In genomic region chr5:129584583-129585541, GRCm38 (mm10) we compare ENCODE assay signal across 8 mouse cellular contexts. TPM values are rescaled to one million over a fixed set of nuclear protein-coding genes. Genes with fewer than 3 reads are reported as not detected.
DNase-seq lines count a peak whose midpoint lies in the region; ATAC-seq and TF ChIP-seq lines count a peak whose summit lies in the region.

No protein-coding gene starts in this region.

- H3K4me1 ChIP-seq in kidney, adult 2 months (ENCODE audit: control insufficient read depth, insufficient read depth, low read length): no peaks in the 10 kb centered on the region
- H3K4me1 ChIP-seq in embryonic facial prominence, embryonic 10.5 days: peaks cover 34% of the 10 kb centered on the region
- peaks cover 41% of the 10 kb centered on the region for H3K4me1 ChIP-seq in hindbrain, embryonic 10.5 days (replicated peaks)
- peaks cover 33% of the 10 kb centered on the region for H3K4me1 ChIP-seq in liver, embryonic 13.5 days (replicated peaks)
- H3K4me1 ChIP-seq in neural tube, embryonic 14.5 days (ENCODE audit: control insufficient read depth, insufficient read depth, low read length): peaks cover 15% of the 10 kb centered on the region; the same call in 1 of the 2 replicates

- no peaks in the 10 kb centered on the region for H3K36me3 ChIP-seq in kidney, adult 2 months (ENCODE audit: control insufficient read depth, insufficient read depth, low read length)
- no peaks in the 10 kb centered on the region for H3K36me3 ChIP-seq in embryonic facial prominence, embryonic 10.5 days (replicated peaks)
- no peaks in the 10 kb centered on the region for H3K36me3 ChIP-seq in hindbrain, embryonic 10.5 days
- no peaks in the 10 kb centered on the region for H3K36me3 ChIP-seq in liver, embryonic 13.5 days
- no peaks in the 10 kb centered on the region for H3K36me3 ChIP-seq in neural tube, embryonic 14.5 days (ENCODE audit: control insufficient read depth, insufficient read depth, low read length)

- peak overlapping the region; percentile 65 for H3K9ac ChIP-seq in liver, embryonic 13.5 days
- H3K9ac ChIP-seq in neural tube, embryonic 14.5 days (replicated peaks; ENCODE audit: low read depth, low read length): peak overlapping the region; percentile 87

- H3K27ac ChIP-seq in kidney, adult 2 months (ENCODE audit: insufficient read depth, low read depth, low read length): no peak overlapping the region
- peak overlapping the region; percentile 79 for H3K27ac ChIP-seq in embryonic facial prominence, embryonic 10.5 days (replicated peaks)
- peak overlapping the region; percentile 87 for H3K27ac ChIP-seq in hindbrain, embryonic 10.5 days
- H3K27ac ChIP-seq in liver, embryonic 13.5 days: no peak overlapping the region
- H3K27ac ChIP-seq in neural tube, embryonic 14.5 days (ENCODE audit: low read depth, low read length): no peak overlapping the region

- no peak for TF ChIP-seq CTCF in kidney, adult 2 months (conservative IDR thresholded peaks at IDR 0.05; ENCODE audit: insufficient read depth, insufficient read length, low read depth, low read length)

- peak; percentile 16 for DNase-seq in kidney, adult 2 months
- no peak for DNase-seq in kidney, adult 11 months
- DNase-seq in adrenal gland, adult 18-20 months (ENCODE audit: low spot score in 2 of 2): peak; percentile 23 to 34
- peak; percentile 62 for DNase-seq in embryonic facial prominence, embryonic 10.5 days (ENCODE audit: low spot score)
- peak; percentile 66 for DNase-seq in hindbrain, embryonic 10.5 days (ENCODE audit: low spot score)
- DNase-seq in liver, embryonic 13.5 days: no peak
- peak; percentile 54 to 61 for DNase-seq in thymus, postnatal 36 days

- H3K27me3 ChIP-seq in kidney, adult 2 months (replicated peaks; ENCODE audit: control insufficient read depth, insufficient read depth, low read length): 0 out of 2 replicates have a peak, but pooled peaks cover 3% of the 10 kb centered on the region
- H3K27me3 ChIP-seq in embryonic facial prominence, embryonic 10.5 days (replicated peaks; ENCODE audit: low read depth, poor library complexity, severe bottlenecking): peaks cover 89% of the 10 kb centered on the region
- H3K27me3 ChIP-seq in hindbrain, embryonic 10.5 days (ENCODE audit: insufficient read depth, poor library complexity, severe bottlenecking): peaks cover 70% of the 10 kb centered on the region
- peaks cover 89% of the 10 kb centered on the region for H3K27me3 ChIP-seq in liver, embryonic 13.5 days
- H3K27me3 ChIP-seq in neural tube, embryonic 14.5 days (ENCODE audit: control insufficient read depth, insufficient read depth, low read length): no peaks in the 10 kb centered on the region; the same call in 1 of the 2 replicates

- no peaks in the 10 kb centered on the region for H3K9me3 ChIP-seq in embryonic facial prominence, embryonic 10.5 days
- H3K9me3 ChIP-seq in hindbrain, embryonic 10.5 days: no peaks in the 10 kb centered on the region
- H3K9me3 ChIP-seq in liver, embryonic 13.5 days (replicated peaks): no peaks in the 10 kb centered on the region
- H3K9me3 ChIP-seq in neural tube, embryonic 14.5 days (ENCODE audit: control insufficient read depth, low read length): no peaks in the 10 kb centered on the region

- 0 out of 2 replicates have a peak, but pooled peaks have one; percentile 1 for ATAC-seq in liver, embryonic 13.5 days (ENCODE audit: low read depth)
- peak; percentile 44 for ATAC-seq in neural tube, embryonic 14.5 days (ENCODE audit: low read depth)

- no peak for TF ChIP-seq POLR2A in kidney, adult 2 months (IDR thresholded peaks at IDR 0.05; ENCODE audit: low read depth, low read length)

- H3K4me3 ChIP-seq in kidney, adult 2 months (ENCODE audit: insufficient read depth, low read depth, low read length): peak overlapping the region; percentile 60
- peak overlapping the region; percentile 86 for H3K4me3 ChIP-seq in embryonic facial prominence, embryonic 10.5 days
- peak overlapping the region; percentile 73 for H3K4me3 ChIP-seq in hindbrain, embryonic 10.5 days
- peak overlapping the region; percentile 66 for H3K4me3 ChIP-seq in liver, embryonic 13.5 days (replicated peaks)
- peak overlapping the region; percentile 79 for H3K4me3 ChIP-seq in neural tube, embryonic 14.5 days (ENCODE audit: low read depth, low read length)

- peak overlapping the region; percentile 97 for H3K4me2 ChIP-seq in liver, embryonic 13.5 days
- H3K4me2 ChIP-seq in neural tube, embryonic 14.5 days (ENCODE audit: low read depth, low read length): peak overlapping the region; percentile 100

- under 1% methylated on average over 76 of the region's 76 CpGs for WGBS in kidney, adult 2 months
- under 1% methylated on average over 76 of the region's 76 CpGs for WGBS in embryonic facial prominence, embryonic 10.5 days
- under 1% methylated on average over 76 of the region's 76 CpGs for WGBS in hindbrain, embryonic 10.5 days
- WGBS in liver, embryonic 13.5 days (ENCODE audit: insufficient replicate concordance): 1% methylated on average over 76 of the region's 76 CpGs
- WGBS in neural tube, embryonic 14.5 days: under 1% methylated on average over 74 of the region's 76 CpGs

RNA-seq across cellular contexts. Expression of gene Mmp17, which starts 0.9 kb away (rescaled TPM):
- 1.6 and 2.5 TPM in 2 replicates for polyA plus RNA-seq in kidney, adult 2 months (2012; rRNA removed)
- 1 to 10 TPM; 1.4 to 1.5 TPM for total RNA-seq in adrenal gland, adult 18-20 months (2021)
- polyA plus RNA-seq in embryonic facial prominence, embryonic 10.5 days (2016; fragmentation: Nextera tagmentation; extraction: Ambion mirVana): 2.1 and 3.4 TPM in 2 replicates
- polyA plus RNA-seq in hindbrain, embryonic 10.5 days (2016; fragmentation: Nextera tagmentation; extraction: Ambion mirVana): 4.3 and 4.8 TPM in 2 replicates
- 0.25 and 0.30 TPM in 2 replicates for polyA plus RNA-seq in liver, embryonic 13.5 days (2015; fragmentation: Nextera tagmentation; extraction: Ambion mirVana)
- polyA plus RNA-seq in neural tube, embryonic 14.5 days (2014; fragmentation: Nextera tagmentation; extraction: Ambion mirVana): 7.5 and 7.7 TPM in 2 replicates

Comparison
In these comparisons a context has a peak if more than half of its experiments do, and no peak if none do; other contexts are left out.
1. DNase-seq: peak in kidney, adult 2 months (single experiment), adrenal gland, adult 18-20 months (2 of 2), embryonic facial prominence, embryonic 10.5 days (single experiment), hindbrain, embryonic 10.5 days (single experiment) and thymus, postnatal 36 days (2 of 2); none in kidney, adult 11 months (single experiment) and liver, embryonic 13.5 days (single experiment).
2. H3K27ac ChIP-seq: peak in embryonic facial prominence, embryonic 10.5 days (single experiment) and hindbrain, embryonic 10.5 days (single experiment); none in kidney, adult 2 months (single experiment), liver, embryonic 13.5 days (single experiment) and neural tube, embryonic 14.5 days (single experiment).
3. Peak in every context shown above with its lines, with median percentiles within 50 percentile points of each other: H3K4me3 ChIP-seq.